Mouse (Mus musculus): ENCODE data around the gene Ywhag.

The Ywhag gene

DNA sequence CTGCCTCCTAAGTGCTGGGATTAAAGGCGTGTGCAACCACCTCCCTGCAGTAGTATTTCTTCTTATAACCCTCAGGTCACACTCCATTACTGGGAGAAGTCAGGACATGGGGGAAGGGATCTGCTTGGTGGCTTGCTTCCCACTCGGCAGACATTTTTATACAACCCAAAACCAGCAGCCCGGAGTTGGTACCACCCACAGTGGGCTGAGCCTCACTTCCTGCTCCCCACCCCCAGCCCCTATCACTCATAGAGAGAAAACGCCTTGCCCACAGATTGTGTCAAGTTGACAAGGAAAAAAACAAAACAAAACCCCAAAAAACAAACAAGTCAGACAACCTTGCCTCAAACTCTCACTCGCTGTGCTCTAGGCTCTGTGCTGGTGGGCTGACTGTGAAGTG lies 21.2 kb downstream of the Ywhag start:
- DNase-seq (ENCODE audit: low spot score in 2 of 2), result no peak

DNA sequence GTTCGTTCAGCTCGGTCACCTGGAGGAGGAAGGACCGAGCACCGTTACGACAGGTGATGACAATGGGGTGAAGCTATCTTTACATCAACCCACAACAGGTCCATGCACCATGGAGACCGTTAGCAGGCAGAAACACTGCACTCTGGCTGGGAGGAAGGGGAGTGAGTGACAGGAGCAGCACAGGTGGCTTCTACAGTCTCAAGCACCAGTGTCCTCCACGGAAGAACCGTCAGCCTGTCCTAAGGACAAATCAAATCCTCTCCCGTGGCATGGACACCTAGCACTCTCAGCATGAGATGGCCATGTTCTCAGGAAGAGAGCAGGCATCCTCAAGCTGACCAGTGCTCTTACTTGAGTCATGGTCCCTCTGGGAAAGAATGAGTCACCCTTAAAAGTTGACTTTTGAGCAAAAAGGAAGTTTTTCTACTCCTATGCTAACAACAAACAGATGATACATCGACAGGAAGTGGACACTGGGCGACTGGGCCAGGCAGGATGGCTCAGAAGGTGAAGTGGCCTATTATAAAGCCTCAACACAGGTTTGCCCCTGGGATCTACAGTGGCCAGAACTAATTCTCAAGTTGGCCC lies 22.7 kb downstream of the Ywhag start:
- no peak for DNase-seq (ENCODE audit: low spot score in 2 of 2)

DNA sequence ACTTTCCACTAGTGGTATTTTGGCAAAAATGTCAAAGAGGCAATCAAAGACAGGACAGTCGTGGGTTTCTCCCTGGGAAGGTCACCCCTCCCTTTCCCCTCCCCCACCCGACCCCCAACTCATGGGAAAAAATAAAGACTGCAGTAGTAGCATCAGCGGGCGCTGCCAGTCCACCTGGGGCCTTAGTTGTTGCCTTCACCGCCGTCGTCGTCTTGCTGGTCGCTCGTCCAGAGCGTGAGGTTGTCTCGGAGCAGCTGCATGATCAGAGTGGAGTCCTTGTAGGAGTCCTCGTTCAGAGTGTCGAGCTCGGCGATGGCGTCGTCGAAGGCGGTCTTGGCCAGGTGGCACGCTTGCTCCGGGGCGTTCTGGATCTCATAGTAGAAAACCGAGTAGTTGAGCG lies 23.6 kb downstream of the Ywhag start:
- DNase-seq (ENCODE audit: low spot score in 2 of 2), result no peak

DNA sequence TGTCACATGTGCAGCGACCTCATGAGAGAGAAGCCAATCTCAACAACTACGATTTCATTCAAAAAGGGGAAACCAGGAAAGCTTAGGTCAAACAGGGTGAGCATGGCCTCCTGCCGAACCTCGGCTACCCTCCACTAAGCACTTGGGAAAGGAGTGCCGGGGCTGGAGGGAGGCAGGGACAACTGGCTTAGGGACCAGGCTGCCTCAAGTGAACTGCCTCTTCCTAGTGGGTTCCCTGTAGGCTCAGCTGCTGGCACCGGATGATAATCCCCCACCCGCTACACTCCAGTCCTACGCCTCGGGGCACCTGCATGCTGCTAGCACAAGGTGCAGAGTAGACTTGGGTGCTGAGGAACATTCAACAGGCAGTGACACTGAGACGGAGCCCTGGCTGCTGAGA lies 24.8 kb downstream of the Ywhag start:
- DNase-seq (ENCODE audit: low spot score in 2 of 2), result no peak

DNA sequence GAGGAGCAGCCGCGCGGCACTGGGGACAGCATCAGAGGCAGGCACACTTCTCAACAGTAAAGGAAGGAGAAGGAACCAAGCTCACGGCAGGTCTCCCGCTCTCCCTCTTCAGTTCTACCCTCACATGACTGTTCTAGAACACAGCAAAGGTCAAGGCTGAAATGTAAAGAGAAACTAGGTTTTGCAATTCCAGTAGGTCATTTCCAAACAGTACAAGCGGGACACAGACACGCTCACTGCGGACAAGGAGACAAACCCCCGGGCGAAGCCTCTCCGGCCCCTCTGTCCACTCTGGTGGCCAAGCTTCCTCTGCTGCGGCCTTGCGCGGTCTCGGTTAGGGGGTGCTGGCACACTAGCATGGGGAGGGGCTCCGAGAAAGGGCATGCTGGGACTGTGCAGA lies 25.4 kb downstream of the Ywhag start:
- no peak for DNase-seq (ENCODE audit: low spot score in 2 of 2)

DNA sequence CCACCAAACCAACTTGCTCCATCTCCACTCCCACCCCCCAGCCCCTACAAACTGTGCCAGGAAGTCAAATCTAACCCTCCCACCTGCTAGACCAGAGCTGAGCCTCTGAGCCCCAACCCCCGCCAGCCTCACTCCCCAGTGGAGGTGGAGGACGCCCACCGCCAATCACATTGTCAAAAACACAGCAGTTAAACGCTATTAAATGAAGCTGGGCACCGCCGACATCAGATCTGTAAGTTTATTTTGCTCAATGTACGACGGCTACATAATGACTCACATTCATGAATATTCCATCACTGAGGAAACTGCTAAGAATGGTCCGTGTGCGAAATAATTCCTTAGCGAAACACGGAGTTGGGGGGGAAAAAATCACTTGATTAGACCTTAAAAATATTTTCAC lies 26.2 kb downstream of the Ywhag start:
- peak; percentile 36 to 66 for DNase-seq (ENCODE audit: low spot score in 2 of 2)

DNA sequence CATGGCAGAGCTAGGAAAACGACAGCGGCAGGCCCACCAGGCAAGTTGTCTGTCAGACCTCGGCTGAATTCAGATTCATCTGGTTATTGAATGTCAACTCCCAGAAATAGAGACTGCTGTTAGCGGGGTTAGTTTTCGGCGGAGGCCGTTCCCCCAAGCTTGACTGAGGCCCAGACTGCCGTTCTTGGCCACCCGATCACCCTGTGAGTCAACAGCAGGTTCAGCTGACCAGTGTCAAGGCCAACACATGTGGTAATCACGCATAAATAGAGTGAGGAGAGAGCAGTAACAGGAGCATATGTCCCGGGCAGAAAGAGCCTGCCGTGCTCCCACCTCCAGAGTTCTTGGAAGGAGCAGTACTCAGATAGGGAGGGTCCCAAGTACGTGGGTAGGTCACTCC lies 27.2 kb downstream of the Ywhag start:
- no peak for DNase-seq (ENCODE audit: low spot score in 2 of 2)

DNA sequence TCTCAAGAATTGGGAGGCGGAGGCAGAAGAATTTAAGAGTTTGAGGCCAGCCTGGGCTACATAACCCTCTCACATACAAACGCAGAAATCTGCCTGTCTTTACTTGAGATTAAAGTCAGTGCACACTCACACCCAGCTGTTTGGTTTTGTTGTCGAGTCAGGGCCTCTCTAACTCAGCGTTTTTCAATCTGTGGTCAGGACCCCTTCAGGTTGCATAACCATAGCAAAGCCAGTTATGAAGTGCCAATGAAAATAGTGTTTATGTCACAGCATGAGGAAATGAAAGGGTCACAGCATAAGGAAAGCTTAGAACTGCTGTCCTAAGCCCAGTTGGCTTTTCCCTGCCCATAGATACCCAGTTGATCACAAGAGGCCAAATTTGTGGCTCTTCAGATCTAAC lies 27.6 kb downstream of the Ywhag start:
- DNase-seq (ENCODE audit: low spot score in 2 of 2), result no peak

DNA sequence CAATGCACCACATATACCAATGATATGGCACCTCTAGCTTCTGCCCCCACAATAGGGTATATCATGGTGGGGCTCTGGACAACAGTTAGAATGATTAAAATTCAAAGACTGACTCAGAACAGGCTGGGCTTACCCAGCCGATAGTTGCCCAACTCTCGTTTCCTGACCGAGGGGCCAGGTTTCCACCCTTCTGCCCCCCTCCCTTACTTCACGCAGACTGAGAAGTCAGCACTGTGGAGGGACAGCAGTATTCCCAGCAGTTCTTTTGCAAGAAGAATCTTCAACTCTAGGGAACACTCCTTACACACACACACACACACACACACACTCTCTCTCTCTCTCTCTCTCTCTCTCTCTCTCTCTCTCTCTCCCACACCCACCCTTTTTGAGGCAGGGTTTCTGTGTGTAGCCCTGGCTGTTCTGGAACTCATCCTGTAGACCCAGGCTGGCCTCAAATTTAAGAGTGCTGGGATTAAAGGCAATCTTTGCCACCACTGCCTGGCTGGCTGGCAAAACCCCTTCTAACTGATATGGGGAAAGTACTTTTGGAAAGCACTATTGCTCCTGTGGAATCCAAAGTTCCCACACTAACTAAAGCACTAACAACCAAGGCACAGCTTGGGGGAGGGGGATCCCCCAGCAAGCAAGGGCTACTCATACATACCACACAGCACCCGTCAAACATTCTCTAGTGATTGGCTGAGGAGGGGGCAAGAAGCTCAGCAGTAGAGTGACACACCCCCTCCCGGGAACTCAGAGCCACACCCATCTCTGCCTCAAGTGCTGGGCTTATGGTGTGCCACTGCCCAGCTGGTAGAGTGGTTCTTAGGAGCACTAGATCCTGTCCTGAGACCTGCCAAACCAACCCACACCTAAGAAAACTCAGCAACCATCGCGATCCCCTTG lies 28.8 kb downstream of the Ywhag start:
- no peak for DNase-seq (ENCODE audit: low spot score in 2 of 2)

DNA sequence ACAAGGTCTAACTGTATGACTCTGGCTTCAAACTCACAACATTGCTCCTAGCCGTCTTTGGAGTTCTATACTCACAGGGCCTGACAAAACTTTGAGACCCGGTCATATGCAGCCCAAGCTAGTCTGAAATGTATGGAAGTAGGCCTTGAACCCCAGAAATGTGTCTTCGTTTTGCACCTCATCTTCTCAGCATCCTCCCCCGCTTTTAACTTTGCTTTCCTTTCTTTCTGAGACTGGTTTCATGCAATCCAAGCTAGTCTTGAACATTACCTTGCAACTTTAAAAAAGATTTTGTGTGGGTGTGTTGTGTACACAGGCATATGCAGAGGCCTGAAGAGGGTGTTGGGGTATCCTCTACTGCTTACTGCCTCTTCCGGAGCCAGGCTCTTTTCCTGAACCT lies 30.2 kb downstream of the Ywhag start:
- no peak for DNase-seq (ENCODE audit: low spot score in 2 of 2)

DNA sequence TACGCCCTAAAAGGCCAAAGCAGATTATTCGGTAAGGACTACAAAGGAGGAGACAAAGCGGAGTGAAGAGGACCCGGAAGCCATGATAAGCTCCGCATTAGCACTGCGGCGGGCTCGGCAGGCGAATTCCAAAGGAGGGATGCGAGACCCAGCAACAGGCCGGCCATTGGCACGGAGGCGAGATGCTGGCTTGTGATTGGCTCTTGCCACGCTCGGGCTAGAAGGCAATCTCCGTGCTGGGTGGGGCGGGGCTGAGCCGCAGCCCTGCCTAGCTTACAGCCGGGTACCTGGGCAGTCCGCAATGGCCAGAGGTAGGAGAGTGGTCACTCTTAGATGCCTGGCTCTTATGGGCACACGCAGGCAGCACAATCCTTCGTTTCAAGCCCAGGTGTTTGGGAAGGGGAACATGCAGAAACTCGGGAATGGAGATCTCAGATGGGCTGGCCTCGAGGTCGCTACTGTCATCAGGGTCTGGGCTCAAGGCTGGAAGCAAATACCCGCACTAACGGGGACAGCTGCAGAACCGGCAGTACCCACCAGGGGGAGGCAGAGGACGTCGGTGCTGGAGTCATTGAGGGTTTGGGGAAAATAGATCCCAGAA lies 30.8 kb downstream of the Ywhag start:
- DNase-seq (ENCODE audit: low spot score in 2 of 2), result peak; percentile 92 to 94

DNA sequence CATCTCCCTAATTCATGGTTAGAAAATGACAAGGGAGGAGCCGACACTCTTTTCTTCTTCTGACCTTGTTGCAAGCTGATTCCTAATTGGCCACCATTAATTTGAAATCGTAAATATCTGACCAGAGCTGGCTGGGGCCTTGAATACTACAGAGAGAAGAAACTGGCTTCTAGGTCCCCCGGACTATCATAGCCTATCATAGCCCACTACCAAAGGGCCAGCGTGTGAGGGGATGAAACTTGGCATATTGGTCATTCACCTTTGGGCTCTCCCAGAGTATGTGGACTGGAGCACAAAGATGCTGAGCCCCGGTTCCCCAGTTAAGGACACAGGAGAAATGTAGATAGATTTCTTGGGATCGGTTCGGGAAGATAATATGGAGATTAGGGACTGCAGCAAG lies 31.4 kb downstream of the Ywhag start:
- no peak for DNase-seq (ENCODE audit: low spot score in 2 of 2)

DNA sequence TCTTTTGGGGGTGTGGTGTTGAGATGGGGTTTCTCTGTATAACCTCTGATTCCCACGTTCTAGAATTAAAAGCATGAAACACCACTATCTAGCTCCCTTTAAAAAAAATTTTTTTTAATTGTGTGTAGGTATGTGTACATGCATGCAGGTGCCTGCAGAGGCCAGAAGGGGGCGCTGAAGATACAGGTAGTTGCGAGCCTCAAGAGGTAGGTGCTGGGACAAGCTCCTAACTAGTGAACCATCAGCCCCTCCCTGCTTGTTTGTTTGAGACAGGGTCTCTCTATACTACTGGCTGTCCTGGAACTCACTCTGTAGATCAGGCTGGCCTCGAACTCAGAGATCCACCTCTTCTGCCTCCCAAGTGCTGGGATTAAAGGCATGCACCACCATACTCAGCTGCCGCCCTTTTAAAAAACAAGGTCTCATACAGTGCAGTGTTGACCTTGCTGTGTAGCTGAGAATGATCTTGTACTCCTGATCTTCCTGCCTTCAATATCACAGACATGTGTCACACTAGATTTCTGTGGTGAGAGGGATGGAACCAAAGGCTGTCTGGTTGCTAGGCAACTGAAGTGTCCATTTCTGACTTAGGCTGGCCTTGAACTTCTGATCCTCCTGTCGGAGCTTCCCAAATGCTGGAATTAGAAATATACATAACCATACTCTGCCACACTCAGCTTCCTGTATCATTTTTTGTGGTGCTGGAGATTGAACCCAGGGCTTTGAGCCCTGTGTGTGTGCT lies 32.9 kb downstream of the Ywhag start:
- no peak for DNase-seq (ENCODE audit: low spot score in 2 of 2)

DNA sequence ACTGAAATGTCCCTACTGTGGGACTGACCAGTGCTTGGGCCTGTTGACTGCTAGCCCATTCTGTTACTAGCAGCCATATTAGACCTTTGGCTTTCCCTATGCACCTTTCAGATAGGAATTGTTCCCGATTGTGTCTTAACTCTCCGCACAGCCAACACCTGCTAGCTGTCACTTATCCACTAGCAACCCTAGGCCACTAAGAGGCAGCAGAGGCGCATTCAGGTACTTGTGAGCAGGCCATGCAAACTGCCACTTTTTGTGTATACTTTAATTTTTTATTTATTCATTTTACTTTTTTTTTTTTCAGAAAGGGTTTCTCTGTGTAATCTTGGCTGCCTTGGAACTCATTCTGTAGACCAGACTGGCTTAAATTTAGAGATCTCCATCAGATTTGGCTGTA lies 33.7 kb downstream of the Ywhag start:
- no peak for DNase-seq (ENCODE audit: low spot score in 2 of 2)

DNA sequence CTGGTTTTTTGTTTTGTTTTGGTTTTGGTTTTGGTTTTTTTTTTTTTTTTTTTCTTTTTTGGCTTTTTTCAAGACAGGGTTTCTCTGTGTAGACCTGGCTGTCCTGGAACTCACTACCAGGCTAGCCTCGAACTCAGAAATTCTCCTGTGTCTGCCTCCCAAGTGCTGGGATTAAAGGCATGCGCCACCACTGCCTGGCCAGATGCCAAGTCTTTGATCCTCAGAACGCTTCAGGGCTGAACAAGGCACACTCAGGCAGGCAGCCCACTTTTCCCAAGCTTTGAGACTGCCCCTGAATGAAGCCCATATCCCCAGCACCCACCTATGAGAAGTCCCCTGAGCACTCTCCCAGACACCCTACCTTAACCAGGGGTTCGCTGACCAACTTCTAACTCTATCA lies 34.6 kb downstream of the Ywhag start:
- no peak for DNase-seq (ENCODE audit: low spot score in 2 of 2)

DNA sequence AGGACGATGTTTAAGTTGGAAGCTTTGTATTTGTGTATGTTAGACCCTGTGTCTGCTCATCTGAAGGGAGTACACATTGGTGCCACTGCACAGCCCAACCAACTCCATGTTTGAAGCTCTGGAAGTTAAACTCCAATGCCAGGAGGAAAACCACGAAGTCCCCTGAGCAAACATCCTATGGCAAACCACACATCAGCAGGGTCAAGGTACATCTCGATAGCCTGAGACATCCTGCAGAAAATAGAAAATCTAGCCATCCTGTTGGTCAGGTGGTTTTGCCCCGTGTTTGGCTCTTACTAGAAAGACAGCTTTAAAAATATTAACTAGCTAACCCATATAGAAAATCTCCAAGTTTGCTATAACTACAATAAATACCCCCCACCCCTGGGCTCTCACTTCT lies 35.4 kb downstream of the Ywhag start:
- no peak for DNase-seq (ENCODE audit: low spot score in 2 of 2)

DNA sequence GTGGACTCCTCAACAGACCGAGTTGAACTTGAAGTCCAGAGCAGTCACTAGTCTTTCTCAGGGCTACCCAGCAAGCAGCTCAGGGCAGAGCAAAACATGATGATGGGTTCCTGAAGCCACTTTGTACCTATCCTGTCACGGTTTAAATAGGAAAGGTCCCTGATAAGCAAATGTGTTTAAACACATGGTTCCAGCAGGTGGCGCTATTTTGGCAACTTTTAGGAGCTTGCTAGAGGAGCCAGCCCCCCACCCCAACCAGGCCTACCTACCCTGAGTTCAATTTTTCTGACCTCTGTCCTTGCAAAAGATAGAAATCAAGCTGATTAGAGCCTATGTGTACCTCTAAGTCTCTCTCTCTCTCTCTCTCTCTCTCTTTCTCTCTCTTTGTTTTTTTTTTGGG lies 36.4 kb downstream of the Ywhag start:
- no peak for DNase-seq (ENCODE audit: low spot score in 2 of 2)

DNA sequence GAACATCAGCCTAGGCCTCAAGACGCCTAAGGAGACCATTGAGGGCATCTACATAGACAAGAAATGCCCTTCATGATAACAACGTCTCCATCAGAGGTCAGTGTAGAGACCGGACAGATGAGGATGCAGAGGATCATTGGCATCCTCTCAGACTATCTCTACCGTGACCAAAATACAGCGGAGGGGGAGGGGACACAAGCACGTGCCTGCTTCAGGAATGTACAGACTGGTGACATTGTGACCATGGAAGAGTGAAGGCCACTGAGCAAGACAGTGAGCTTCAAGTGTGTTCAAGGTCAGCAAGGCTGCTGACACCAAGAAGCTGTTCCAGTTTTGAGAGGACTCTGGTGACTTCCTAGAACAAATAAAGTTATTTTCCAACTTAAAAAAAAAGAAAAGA lies 39.5 kb downstream of the Ywhag start:
- DNase-seq (ENCODE audit: low spot score in 2 of 2), result no peak

DNA sequence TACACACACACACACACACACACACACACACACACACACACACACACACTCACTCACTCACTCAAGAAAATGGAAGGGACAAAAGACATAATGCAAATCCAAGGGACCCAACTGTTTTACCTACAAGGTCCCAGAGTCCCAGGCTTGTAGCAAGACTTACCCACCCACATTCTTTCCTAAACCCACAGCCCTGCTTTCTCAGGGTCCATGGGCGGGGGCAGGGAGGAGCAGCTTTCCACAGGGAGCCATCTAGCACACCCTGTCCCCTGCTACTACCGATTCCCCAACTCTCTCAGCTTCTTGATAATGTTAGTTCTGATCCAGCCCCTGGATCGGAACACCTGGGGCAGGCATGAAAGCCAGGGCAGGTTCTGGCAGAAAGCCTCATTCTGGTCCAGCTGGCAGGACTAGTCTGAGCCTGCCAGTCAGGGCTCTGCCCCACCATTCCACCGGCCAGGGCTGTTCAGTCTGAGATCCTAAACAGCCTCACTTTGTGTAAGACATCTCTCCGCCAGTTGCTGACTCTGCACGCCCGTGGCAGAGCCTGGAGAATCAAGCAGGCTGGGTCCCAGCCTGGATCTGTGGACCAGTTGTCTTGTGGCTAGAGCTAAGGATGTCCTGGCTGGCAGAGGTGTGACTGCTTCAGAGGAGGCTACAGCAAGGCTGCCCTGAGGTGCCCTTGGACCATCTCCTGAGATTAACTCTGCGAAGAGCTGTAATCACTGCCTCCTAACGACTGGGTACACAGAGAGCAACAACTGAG lies 41.6 kb downstream of the Ywhag start:
- DNase-seq (ENCODE audit: low spot score in 2 of 2), result no peak

DNA sequence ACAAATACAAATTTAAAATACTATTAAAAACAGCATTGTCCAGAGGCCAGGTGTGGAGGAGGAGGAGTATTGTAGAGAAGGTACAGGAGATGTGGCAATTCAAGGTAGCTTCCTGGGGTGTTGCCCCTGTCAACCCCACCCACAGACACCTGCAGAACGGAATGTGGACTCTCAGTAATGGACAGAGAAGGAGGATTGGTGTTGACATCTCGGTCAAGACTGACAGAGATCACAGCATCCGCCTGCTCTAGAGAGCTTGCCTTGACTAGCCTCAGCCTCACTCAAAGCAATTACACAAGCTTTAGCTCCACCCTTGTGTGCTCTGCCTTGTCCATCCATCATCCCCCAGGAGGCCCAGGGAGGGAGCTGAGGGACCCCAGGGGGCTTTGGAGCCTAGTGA lies 43.5 kb downstream of the Ywhag start:
- DNase-seq (ENCODE audit: low spot score in 2 of 2), result no peak

DNA sequence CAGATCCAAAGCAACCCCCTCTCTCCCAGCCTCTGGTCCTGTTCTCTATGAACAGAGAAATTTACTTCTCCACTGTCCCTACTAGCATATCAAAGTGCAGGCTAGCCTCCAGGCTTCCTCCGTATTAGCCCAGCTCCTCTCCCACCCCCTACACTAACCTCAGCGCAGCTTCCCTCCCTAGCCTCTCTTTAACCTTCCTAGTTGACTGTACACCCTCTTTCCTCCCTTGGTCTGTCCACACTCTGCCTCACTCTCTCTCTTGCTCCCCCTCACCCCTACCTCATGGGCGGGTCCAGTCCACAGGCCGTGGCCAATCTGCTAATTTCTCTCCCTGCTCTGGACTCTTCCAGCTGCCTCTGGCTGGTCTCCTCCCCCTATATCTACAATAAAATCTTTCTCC lies 44.1 kb downstream of the Ywhag start:
- DNase-seq (ENCODE audit: low spot score in 2 of 2), result no peak

Measured in right cerebral cortex, postnatal 36 days (tissue).